Mouse (Mus musculus): ENCODE data around the gene Leprot.

Gene Leprot

GRCm38 (mm10) chr4:101669161-101669560 lies 21.6 kb downstream of the Leprot start:
- no peak for DNase-seq

DNA sequence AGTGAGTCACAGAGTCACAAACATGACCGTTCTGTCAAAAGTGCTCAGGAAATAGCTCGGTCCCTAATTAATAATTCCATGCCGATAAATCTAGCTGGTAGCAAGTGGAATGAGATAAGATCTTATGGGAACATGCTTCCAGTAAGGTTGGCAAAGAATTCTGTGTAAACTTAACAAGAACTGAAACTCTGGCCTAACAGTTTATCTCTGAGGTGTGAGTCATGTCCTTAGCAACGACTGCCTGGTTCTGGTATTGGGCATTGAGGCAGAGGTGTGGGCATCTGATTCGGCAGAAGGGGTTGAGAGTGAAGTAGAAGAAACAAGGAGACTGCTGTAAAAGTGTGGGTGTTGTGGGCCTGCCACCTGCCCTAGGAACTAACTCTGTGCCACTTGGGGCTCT lies 22.3 kb downstream of the Leprot start:
- no peak for DNase-seq

DNA sequence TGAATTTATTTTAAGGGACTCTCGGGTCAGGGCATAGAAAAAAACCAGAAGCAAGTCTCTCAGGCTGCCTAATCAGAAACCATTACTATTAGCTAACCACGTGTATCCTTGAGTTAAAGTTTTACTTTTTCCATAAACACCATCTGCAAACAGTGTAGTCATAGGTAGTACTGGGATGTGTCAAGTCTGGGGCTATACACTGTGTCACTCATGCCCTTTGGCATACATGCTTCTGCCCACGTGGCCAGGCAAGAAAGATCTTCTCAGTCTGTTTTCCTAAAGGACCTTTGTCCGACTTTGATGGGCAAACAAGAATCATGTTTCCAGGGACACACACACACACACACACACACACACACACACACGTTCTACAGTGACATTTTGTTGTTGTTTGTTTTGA lies 27.3 kb downstream of the Leprot start:
- no peak for DNase-seq

DNA sequence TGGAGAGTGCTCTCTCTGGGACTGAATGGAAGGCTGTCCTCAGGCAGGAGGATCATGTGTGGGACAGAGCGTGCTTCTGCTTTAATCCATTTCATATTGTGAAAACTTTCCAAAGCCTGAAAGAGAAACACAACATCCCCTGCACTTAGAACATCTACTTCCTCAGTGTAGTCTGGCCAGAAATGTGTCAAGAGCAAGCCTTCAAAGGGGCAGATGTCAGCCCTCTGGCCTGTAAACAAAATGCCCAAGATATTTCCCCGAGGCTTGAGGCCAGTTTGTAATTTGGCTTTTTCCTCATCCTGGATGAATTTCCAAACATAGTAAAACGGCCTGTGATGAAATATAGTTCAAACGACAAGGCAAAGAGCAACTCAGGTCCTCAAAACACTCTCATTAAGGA lies 28.2 kb downstream of the Leprot start:
- no peak for DNase-seq

DNA sequence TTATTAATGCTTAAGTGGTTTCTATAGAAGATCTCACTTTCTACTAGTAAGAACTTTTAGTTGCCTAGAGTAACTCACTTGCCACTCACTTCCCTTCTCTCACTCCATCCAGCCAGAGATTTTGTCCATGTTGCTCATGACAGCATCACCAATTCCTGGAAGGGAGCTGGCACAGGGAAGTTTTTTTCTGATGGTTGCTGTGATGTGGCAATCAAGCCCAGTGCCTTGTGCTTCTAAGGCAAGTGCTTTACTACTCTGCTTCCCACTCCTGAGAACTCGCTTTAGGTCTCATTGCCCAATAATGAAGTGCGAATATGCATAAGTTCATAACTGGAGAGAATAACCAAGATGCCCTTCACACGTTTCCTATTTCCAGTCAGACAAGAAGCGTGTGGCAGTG lies 35.1 kb downstream of the Leprot start:
- DNase-seq = no peak

GRCm38 (mm10) chr4:101683086-101683485 lies 35.6 kb downstream of the Leprot start:
- DNase-seq = no peak

- no peak for DNase-seq
These were observed 37.3 kb downstream of the Leprot start for GRCm38 (mm10) chr4:101684821-101685220.

GRCm38 (mm10) chr4:101686227-101686810 lies 38.8 kb downstream of the Leprot start:
- no peak for DNase-seq

- DNase-seq = no peak
These were observed 41.7 kb downstream of the Leprot start for GRCm38 (mm10) chr4:101689241-101689640.

DNA sequence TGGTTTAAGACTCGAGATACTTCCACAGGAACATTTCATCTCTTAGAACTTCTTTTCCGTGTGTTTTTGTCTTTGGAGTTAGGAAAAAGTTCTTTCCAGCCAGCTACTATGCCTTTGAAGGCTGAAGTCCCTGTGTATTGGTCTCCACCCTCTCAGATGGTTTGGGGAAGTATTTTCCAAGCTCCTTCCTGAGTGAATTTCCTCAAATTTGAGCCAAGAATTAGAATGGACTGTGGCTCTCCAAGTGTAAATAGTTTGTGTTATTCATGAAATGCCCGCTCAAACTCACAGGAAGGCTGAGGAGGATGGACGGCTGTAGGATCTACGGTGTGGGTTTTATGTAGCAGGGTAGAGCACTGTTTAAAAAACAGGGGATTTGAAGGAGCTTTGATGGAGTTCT lies 42.1 kb downstream of the Leprot start:
- no peak for DNase-seq

DNA sequence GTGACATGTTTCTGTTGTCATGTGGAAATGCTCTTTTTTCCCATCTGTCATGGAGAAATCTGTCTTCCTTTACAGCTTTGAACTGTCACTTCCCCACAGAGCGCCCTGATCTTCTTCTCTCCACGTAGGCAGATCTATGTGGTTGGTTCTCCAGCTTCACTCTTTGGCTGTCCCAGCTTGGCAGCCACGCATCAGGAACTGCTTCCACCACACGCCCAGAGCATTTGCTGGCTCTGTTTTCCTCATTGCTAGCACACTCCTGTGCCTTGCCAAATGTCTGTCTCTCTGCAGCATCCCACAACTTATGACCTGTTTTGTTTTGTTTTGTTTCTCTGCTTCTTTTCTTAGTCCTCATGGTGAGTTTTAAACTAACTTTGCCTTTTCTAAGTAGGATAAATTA lies 45.4 kb downstream of the Leprot start:
- no peak for DNase-seq

GRCm38 (mm10) chr4:101694529-101694928 lies 47.0 kb downstream of the Leprot start:
- no peak for DNase-seq

- no peak for DNase-seq
These were observed 49.7 kb downstream of the Leprot start for GRCm38 (mm10) chr4:101697236-101697635.

DNA sequence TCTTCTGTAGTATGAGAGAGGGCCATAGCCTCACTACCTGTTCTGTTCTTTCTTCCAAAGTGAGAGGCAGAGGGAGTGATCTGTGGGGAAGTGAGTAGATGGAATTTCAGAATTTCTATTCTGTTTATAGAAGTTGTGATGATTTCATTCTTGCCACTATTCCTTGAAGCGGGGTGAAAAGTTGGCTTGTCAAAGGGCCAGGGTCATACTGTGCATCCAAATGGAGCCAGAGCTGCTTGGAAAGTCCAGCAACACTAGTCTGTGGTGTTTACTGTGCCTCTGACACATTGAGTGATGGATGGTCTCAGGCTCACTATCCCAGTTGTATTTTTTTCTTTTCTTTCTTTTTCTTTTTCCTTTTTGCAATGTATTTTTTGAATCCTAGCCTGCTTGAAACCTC lies 51.9 kb downstream of the Leprot start:
- no peak for DNase-seq

GRCm38 (mm10) chr4:101700892-101701640 lies 53.5 kb downstream of the Leprot start:
- no peak for DNase-seq

DNA sequence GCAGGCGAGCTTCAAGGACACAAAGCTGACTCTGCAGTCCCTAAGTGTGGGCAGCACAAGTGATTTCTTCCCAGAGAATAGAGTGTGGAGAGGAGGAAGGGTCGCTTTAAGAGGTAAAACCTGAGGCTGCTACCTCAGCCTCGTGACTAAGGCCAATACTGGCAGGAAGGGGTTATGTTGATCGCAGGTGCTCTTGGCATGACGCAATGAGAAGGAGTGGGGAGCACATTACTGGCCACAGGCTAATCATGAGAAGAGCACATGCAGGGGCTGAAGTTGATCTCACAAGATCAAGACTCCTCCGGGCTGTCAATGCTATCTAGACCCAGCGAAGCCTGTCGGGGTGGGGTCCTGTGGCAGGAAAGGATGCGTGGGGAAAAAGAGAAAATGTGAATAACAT lies 57.8 kb downstream of the Leprot start:
- no peak for DNase-seq

GRCm38 (mm10) chr4:101707234-101707633 lies 59.7 kb downstream of the Leprot start:
- DNase-seq = no peak

DNA sequence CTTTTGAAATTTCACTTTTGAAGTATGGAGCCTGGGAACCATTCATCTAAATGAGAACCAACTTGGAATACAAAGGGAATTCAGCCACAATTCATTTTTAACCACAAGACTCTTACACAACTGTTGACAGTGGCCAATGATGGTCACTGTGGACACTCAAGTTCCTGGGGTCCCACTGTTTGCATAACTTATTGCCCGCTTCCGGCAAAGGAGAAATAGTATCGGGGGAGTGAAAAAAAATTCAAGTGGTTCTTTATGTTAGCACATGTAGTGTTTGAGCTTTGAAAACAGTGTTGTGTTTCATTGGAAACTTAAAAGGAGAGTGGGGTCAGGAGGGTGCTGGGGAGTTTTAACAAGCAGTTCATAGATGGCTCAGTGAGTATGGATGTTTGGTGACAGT lies 60.4 kb downstream of the Leprot start:
- no peak for DNase-seq

Measured in cerebellum, adult 9-10 months (tissue).